Mouse (Mus musculus) midbrain, embryonic 13.5 days (tissue): ENCODE data around the gene Cdhr5. TPM values are rescaled to one million over a fixed set of nuclear protein-coding genes. Genes with fewer than 3 reads are reported as not detected.
"Not testable (repeated sequence)": the region's sequence is repeated elsewhere in the genome, so short reads cannot be mapped to it uniquely, and the experiment has no call there.

ENCODE experiments used
- ATAC-seq: fragments of 200-750 bp; cut with Nextera tagmentation; 2 replicates; pipeline ENCODE4 v1.8.0; 2017; ENCODE audit warnings: mild to moderate bottlenecking, moderate TSS enrichment, moderate library complexity
- H3K27ac ChIP-seq: fragments of 300-500 bp; sonication (generic); 2 replicates; pipeline ENCODE4 v1.5.1; 2015; ENCODE audit warnings: inconsistent platforms, mild to moderate bottlenecking, moderate library complexity
- H3K27me3 ChIP-seq: fragments of 300-500 bp; sonication (generic); 2 replicates; pipeline ENCODE4 v1.6.1; 2015; ENCODE audit warnings: mild to moderate bottlenecking, inconsistent platforms
- H3K36me3 ChIP-seq: fragments of 300-500 bp; sonication (generic); 2 replicates; pipeline ENCODE4 v1.6.1; 2015; ENCODE audit warnings: mild to moderate bottlenecking, inconsistent platforms
- H3K4me1 ChIP-seq: fragments of 300-500 bp; sonication (generic); replicated peaks from 2 replicates; pipeline ENCODE4 v1.6.1; 2015; ENCODE audit warnings: inconsistent platforms
- H3K4me2 ChIP-seq: fragments of 300-500 bp; sonication (generic); replicated peaks from 2 replicates; pipeline ENCODE4 v1.6.1; 2015; ENCODE audit warnings: moderate library complexity, mild to moderate bottlenecking, inconsistent platforms
- H3K4me3 ChIP-seq: fragments of 300-500 bp; sonication (generic); replicated peaks from 2 replicates; pipeline ENCODE4 v1.5.1; 2015; ENCODE audit warnings: mild to moderate bottlenecking, inconsistent platforms
- H3K9ac ChIP-seq: fragments of 300-500 bp; sonication (generic); replicated peaks from 2 replicates; pipeline ENCODE4 v1.6.1; 2015; ENCODE audit warnings: mild to moderate bottlenecking, inconsistent platforms
- H3K9me3 ChIP-seq: fragments of 300-500 bp; sonication (generic); 2 replicates; pipeline ENCODE4 v1.6.1; 2016; ENCODE audit warnings: mild to moderate bottlenecking, inconsistent platforms
- WGBS: fragments of 180-500 bp; shearing (Covaris S2); methylation state at CpG from one replicate; pipeline ENCODE4 v1.1.7; 2015; 5-methylcytosine and 5-hydroxymethylcytosine counted together
- polyA plus RNA-seq: library from polyadenylated mRNA; unstranded; fragments of >200 nt; fragmentation: Nextera tagmentation; extraction: Ambion mirVana; gene quantifications from 2 replicates; pipeline ENCODE4 v1.2.1, GENCODE M21; 2015

The Cdhr5 gene
- polyA plus RNA-seq, 1 experiment from 2014 or later: not detected

GRCm38 (mm10) chr7:141270631-141271030 lies 6.0 kb downstream of the Cdhr5 start:
- no peak overlapping the region for H3K4me3 ChIP-seq
- H3K4me2 ChIP-seq: no peak overlapping the region
- H3K27me3 ChIP-seq: no peaks in the 10 kb centered on the region
- 86% methylated on average over 3 of the region's 3 CpGs for WGBS
- H3K27ac ChIP-seq: no peak overlapping the region
- H3K4me1 ChIP-seq: peaks cover 8% of the 10 kb centered on the region
- no peaks in the 10 kb centered on the region for H3K36me3 ChIP-seq
- ATAC-seq: no peak
- no peaks in the 10 kb centered on the region for H3K9me3 ChIP-seq
- no peak overlapping the region for H3K9ac ChIP-seq

GRCm38 (mm10) chr7:141269273-141269545 lies 7.4 kb downstream of the Cdhr5 start:
- Histone ChIP-seq H3K9ac (no peak overlapping the region), H3K9me3 (no peaks in the 10 kb centered on the region), H3K36me3 (peaks cover 5% of the 10 kb centered on the region), H3K4me2 (no peak overlapping the region), H3K27me3 (no peaks in the 10 kb centered on the region), H3K27ac (no peak overlapping the region), H3K4me1 (peaks cover 14% of the 10 kb centered on the region), H3K4me3 (no peak overlapping the region)
- ATAC-seq: no peak
- WGBS: 82% methylated on average over 14 of the region's 14 CpGs

- no peaks in the 10 kb centered on the region for H3K27me3 ChIP-seq
- H3K4me3 ChIP-seq: no peak overlapping the region
- H3K4me1 ChIP-seq: peaks cover 14% of the 10 kb centered on the region
- H3K27ac ChIP-seq: no peak overlapping the region
- peaks cover 11% of the 10 kb centered on the region for H3K36me3 ChIP-seq
- no peaks in the 10 kb centered on the region for H3K9me3 ChIP-seq
- H3K9ac ChIP-seq: no peak overlapping the region
- H3K4me2 ChIP-seq: no peak overlapping the region
- WGBS: 80% methylated on average over 24 of the region's 24 CpGs
- no peak for ATAC-seq
Measured at GRCm38 (mm10) chr7:141268466-141269272, 7.9 kb downstream of the Cdhr5 start.

- Histone ChIP-seq H3K9me3 (no peaks in the 10 kb centered on the region), H3K4me3 (peak within 1 kb of the TSS; percentile 16), H3K27me3 (no peaks in the 10 kb centered on the region), H3K4me1 (peaks cover 14% of the 10 kb centered on the region), H3K4me2 (peak within 1 kb of the TSS; percentile 49), H3K36me3 (peaks cover 38% of the 10 kb centered on the region), H3K27ac (no peak within 1 kb of the TSS; the same call in 1 of the 2 replicates), H3K9ac (0 out of 2 replicates have a peak within 1 kb of the TSS, but pooled peaks have one; percentile 15)
- 17% methylated on average over 25 of the region's 25 CpGs for WGBS
- peak; percentile 44 for ATAC-seq
Measured at GRCm38 (mm10) chr7:141265739-141266561, 10.6 kb downstream of the Cdhr5 start, which contains the start of gene Irf7. Irf7 (minus strand) TSS chr7:141266481.

GRCm38 (mm10) chr7:141265411-141265738 lies 11.2 kb downstream of the Cdhr5 start:
- H3K9me3 ChIP-seq: no peaks in the 10 kb centered on the region
- no peak overlapping the region; the same call in 1 of the 2 replicates for H3K27ac ChIP-seq
- peak; percentile 18; the same call in 1 of the 2 replicates for ATAC-seq
- H3K9ac ChIP-seq: 0 out of 2 replicates have a peak overlapping the region, but pooled peaks have one; percentile 7
- no peaks in the 10 kb centered on the region for H3K27me3 ChIP-seq
- no peak overlapping the region for H3K4me3 ChIP-seq
- 33% methylated on average over 11 of the region's 11 CpGs for WGBS
- peaks cover 14% of the 10 kb centered on the region for H3K4me1 ChIP-seq
- H3K4me2 ChIP-seq: no peak overlapping the region
- peaks cover 44% of the 10 kb centered on the region for H3K36me3 ChIP-seq

- 0 out of 2 replicates have a peak overlapping the region, but pooled peaks have one; percentile 7 for H3K9ac ChIP-seq
- no peak overlapping the region for H3K4me3 ChIP-seq
- 33% methylated on average over 12 of the region's 12 CpGs for WGBS
- H3K4me2 ChIP-seq: no peak overlapping the region
- peaks cover 14% of the 10 kb centered on the region for H3K4me1 ChIP-seq
- H3K27me3 ChIP-seq: no peaks in the 10 kb centered on the region
- H3K9me3 ChIP-seq: no peaks in the 10 kb centered on the region
- peaks cover 49% of the 10 kb centered on the region for H3K36me3 ChIP-seq
- H3K27ac ChIP-seq: no peak overlapping the region; the same call in 1 of the 2 replicates
- peak; percentile 34; the same call in 1 of the 2 replicates for ATAC-seq
Measured at GRCm38 (mm10) chr7:141264761-141265410, 11.7 kb downstream of the Cdhr5 start.

GRCm38 (mm10) chr7:141264041-141264700 lies 12.4 kb downstream of the Cdhr5 start:
- Histone ChIP-seq H3K9ac (no peak overlapping the region), H3K4me3 (no peak overlapping the region), H3K9me3 (no peaks in the 10 kb centered on the region), H3K27ac (no peak overlapping the region), H3K36me3 (peaks cover 56% of the 10 kb centered on the region), H3K4me2 (no peak overlapping the region), H3K4me1 (peaks cover 14% of the 10 kb centered on the region), H3K27me3 (no peaks in the 10 kb centered on the region)
- ATAC-seq: no peak
- 81% methylated on average over 11 of the region's 11 CpGs for WGBS

- H3K9me3 ChIP-seq: no peaks in the 10 kb centered on the region
- no peaks in the 10 kb centered on the region for H3K27me3 ChIP-seq
- no peak overlapping the region for H3K4me2 ChIP-seq
- WGBS: 92% methylated on average over 13 of the region's 13 CpGs
- peaks cover 14% of the 10 kb centered on the region for H3K4me1 ChIP-seq
- H3K9ac ChIP-seq: no peak overlapping the region
- no peak overlapping the region for H3K27ac ChIP-seq
- ATAC-seq: no peak
- peaks cover 61% of the 10 kb centered on the region for H3K36me3 ChIP-seq
- H3K4me3 ChIP-seq: no peak overlapping the region
Measured at GRCm38 (mm10) chr7:141263640-141264039, 12.9 kb downstream of the Cdhr5 start.

GRCm38 (mm10) chr7:141261480-141261879 lies 15.1 kb downstream of the Cdhr5 start:
- no peak overlapping the region for H3K9ac ChIP-seq
- no peak overlapping the region for H3K27ac ChIP-seq
- no peaks in the 10 kb centered on the region for H3K9me3 ChIP-seq
- H3K4me1 ChIP-seq: peaks cover 14% of the 10 kb centered on the region
- H3K36me3 ChIP-seq: peaks cover 83% of the 10 kb centered on the region
- no peak overlapping the region for H3K4me2 ChIP-seq
- H3K4me3 ChIP-seq: no peak overlapping the region
- 95% methylated on average over 3 of the region's 3 CpGs for WGBS
- ATAC-seq: no peak
- H3K27me3 ChIP-seq: no peaks in the 10 kb centered on the region

- Histone ChIP-seq H3K4me2 (no peak overlapping the region), H3K36me3 (peaks cover 95% of the 10 kb centered on the region), H3K9ac (no peak overlapping the region), H3K27me3 (no peaks in the 10 kb centered on the region), H3K4me1 (no peaks in the 10 kb centered on the region), H3K4me3 (no peak overlapping the region), H3K9me3 (no peaks in the 10 kb centered on the region), H3K27ac (no peak overlapping the region)
- 96% methylated on average over 10 of the region's 10 CpGs for WGBS
- ATAC-seq: no peak
Measured at GRCm38 (mm10) chr7:141256159-141256558, 20.4 kb downstream of the Cdhr5 start.

- H3K27ac ChIP-seq, ATAC-seq, H3K4me3 ChIP-seq, H3K4me2 ChIP-seq, H3K27me3 ChIP-seq, H3K9me3 ChIP-seq, H3K9ac ChIP-seq, H3K4me1 ChIP-seq: not testable (repeated sequence)
- H3K36me3 ChIP-seq: peaks cover 95% of the 10 kb centered on the region
- 96% methylated on average over 4 of the region's 4 CpGs for WGBS
Measured at GRCm38 (mm10) chr7:141250486-141250885, 26.1 kb downstream of the Cdhr5 start.
